Mouse (Mus musculus): ENCODE measurements around the gene Wdr62.

DNA sequence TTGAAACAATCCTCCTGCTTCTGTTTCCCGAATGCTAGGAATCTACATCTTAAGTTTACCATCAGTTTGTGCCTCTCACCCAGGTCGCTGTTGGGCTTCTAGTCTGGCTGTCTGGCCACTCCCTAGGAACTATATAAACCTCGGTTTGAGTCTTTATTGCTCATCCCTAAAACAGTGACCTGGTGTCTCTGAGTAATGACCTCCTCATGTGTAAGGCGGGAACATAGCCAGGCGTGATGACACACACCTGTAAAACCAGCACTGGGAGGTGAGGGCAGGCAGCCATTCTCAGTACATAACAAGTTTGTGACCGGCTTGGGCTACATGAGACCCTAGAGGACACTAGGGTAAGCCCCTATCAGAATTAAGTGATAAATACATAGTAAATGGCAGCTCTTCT is 84.8 kb downstream of the Wdr62 start:
- no peak for TF ChIP-seq CTCF (IDR thresholded peaks at IDR 0.05; ENCODE audit: low read depth, low read length)
- TF ChIP-seq POLR2A (IDR thresholded peaks at IDR 0.05; ENCODE audit: insufficient read depth, low read length): no peak
- no peak for TF ChIP-seq EP300 (IDR thresholded peaks at IDR 0.05; ENCODE audit: insufficient read depth, low read depth, low read length)

Measured in ES-Bruce4 (cell line).